Mouse (Mus musculus) testis, adult 2 months (tissue): ENCODE measurements around the gene Tfeb.

Source experiments
- CTCF ChIP-seq: fragments of 200-500 bp; IDR thresholded peaks from 2 replicates; pipeline ENCODE4 v1.5.1; 2012; ENCODE audit warnings: low read depth, mild to moderate bottlenecking, inconsistent platforms, low read length, moderate library complexity; ENCODE audit not compliant: control insufficient read depth, insufficient read depth, insufficient replicate concordance
- POLR2A ChIP-seq: fragments of 200-500 bp; IDR thresholded peaks from 2 replicates; pipeline ENCODE4 v1.6.1; 2012; ENCODE audit warnings: low read depth, mild to moderate bottlenecking, inconsistent platforms, low read length, moderate library complexity; ENCODE audit not compliant: control insufficient read depth

GRCm38 (mm10) chr17:47703556-47703955 is 33.3 kb upstream of the Tfeb start:
- no peak for TF ChIP-seq CTCF
- no peak for TF ChIP-seq POLR2A
